Mouse (Mus musculus): Measurements from ENCODE around the gene Kcnj10. TPM values are rescaled to one million over a fixed set of nuclear protein-coding genes. Genes with fewer than 3 reads are reported as not detected.

Gene Kcnj10
- polyA plus RNA-seq, 1 experiment from 2014 or later = 0.04 TPM

DNA sequence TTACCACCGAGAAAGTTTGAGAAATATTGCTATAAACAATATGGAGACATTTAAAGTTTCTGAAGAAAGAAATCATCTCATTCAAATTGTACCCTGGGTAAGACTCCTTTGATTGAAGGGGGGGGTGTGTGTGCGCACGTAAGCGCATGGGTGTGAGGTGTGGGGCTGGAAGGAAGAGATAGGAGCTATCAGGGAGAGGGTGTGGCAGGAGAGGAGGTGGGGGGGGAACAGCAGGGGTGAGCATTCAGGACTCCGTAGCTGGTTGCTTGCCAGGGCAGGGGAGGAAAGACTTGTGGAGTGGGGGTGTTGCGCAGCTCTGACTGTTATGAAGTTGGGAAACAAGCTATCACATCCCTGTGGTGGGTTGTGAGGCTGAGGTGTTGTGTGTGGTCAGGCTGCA lies 36.6 kb upstream of the Kcnj10 start:
- Histone ChIP-seq H3K9ac (no peak overlapping the region), H3K27me3 (no peaks in the 10 kb centered on the region), H3K9me3 (no peaks in the 10 kb centered on the region), H3K4me3 (no peak overlapping the region), H3K4me1 (peaks cover 60% of the 10 kb centered on the region), H3K4me2 (replicated peaks) (no peak overlapping the region), H3K36me3 (no peaks in the 10 kb centered on the region), H3K27ac (no peak overlapping the region)
- ATAC-seq (ENCODE audit: low FRiP score, low read depth) = no peak
- 68% methylated on average over 6 of the region's 6 CpGs for WGBS

DNA sequence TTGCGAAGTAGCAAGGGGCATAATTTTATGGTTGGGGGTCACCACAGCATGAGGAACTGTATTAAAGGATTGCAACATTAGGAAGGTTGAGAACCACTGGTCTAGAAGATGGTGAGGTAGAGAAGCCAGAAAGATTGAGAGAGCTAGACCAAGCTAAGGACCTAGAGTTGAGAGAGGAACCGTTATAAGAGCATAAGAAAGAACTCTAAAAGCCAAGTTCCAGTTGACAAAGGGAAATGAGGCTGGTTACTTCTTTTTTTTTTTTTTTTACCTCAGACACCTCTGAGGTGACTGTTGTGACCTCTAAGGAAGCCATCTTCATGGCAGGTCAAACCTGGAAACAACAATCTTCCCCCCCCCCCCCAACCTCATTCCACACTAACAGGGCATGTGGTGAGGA lies 35.9 kb upstream of the Kcnj10 start:
- no peak overlapping the region for H3K9ac ChIP-seq
- no peaks in the 10 kb centered on the region for H3K27me3 ChIP-seq
- no peaks in the 10 kb centered on the region for H3K36me3 ChIP-seq
- H3K4me2 ChIP-seq (replicated peaks) = no peak overlapping the region
- no peak for ATAC-seq (ENCODE audit: low FRiP score, low read depth)
- H3K9me3 ChIP-seq = no peaks in the 10 kb centered on the region
- 91% methylated on average over 2 of the region's 2 CpGs for WGBS
- peaks cover 58% of the 10 kb centered on the region for H3K4me1 ChIP-seq
- no peak overlapping the region for H3K4me3 ChIP-seq
- no peak overlapping the region for H3K27ac ChIP-seq

DNA sequence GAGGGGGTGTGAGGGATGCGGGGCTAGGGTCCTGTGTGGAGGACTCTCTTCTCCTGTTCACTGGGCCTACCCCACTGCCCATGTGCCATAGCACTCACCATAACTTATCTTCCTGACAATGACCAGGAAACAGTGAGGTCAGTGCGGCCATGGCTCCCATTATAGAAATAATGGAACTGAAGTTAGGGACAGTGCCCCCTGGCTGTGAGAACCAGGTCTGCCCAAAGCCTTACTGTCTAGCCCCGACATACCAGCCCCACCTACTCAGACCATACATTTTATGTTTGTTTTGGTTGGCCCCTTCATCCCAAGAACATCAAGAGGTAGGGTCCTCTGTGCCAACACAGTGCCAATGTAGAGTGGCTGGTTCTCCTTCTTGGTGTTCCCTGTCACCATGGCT lies 35.4 kb upstream of the Kcnj10 start:
- H3K4me1 ChIP-seq = peaks cover 58% of the 10 kb centered on the region
- no peaks in the 10 kb centered on the region for H3K36me3 ChIP-seq
- H3K4me2 ChIP-seq (replicated peaks) = no peak overlapping the region
- no peaks in the 10 kb centered on the region for H3K27me3 ChIP-seq
- WGBS = 77% methylated on average over 3 of the region's 3 CpGs
- H3K4me3 ChIP-seq = no peak overlapping the region
- ATAC-seq (ENCODE audit: low FRiP score, low read depth) = no peak
- no peak overlapping the region for H3K27ac ChIP-seq
- H3K9me3 ChIP-seq = no peaks in the 10 kb centered on the region
- no peak overlapping the region for H3K9ac ChIP-seq

DNA sequence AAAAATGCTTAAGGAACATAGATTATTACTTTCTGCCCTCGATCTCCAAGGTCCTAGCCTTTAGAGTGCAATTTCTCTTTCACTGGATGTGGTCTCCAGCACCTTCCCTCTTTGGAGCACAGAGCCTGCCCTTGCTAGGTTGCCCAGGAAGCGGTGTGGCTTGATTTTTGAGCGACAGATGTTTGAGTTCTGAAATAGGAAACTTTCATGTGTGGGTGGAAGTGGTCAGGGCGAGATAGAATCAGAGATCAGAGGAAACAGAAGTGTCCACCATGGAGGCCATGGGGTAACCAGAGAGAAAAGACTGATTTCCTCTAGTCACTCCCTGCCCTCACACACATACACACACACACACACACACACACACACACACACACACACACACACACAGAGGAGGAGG lies 34.8 kb upstream of the Kcnj10 start:
- Histone ChIP-seq H3K4me3 (no peak overlapping the region), H3K27ac (no peak overlapping the region; the same call in 1 of the 2 replicates), H3K36me3 (no peaks in the 10 kb centered on the region), H3K4me2 (replicated peaks) (no peak overlapping the region), H3K9me3 (no peaks in the 10 kb centered on the region), H3K27me3 (no peaks in the 10 kb centered on the region), H3K4me1 (peaks cover 58% of the 10 kb centered on the region), H3K9ac (no peak overlapping the region)
- no peak for ATAC-seq (ENCODE audit: low FRiP score, low read depth)
- 73% methylated on average over 4 of the region's 4 CpGs for WGBS

DNA sequence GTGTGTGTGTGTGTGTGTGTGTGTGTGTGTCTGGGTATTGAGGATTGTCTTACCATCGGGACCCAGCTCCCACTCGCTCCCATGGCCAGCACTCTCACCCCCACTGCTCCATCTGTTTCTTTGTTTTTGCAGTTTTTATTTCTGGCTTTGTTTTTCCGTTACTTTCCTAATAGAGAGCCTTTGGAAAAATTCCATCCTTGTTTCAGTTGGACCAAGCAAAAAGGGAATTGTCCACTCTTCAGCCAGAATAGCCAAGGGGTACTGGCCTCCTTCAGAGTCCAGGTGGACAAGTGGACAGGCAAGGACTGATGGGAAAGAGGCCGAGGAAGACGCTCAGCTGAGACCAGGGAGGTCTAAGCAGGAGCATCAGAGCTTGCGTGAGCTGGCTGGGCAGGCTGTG lies 34.1 kb upstream of the Kcnj10 start:
- H3K9ac ChIP-seq = no peak overlapping the region
- WGBS = 84% methylated on average over 6 of the region's 6 CpGs
- no peaks in the 10 kb centered on the region for H3K36me3 ChIP-seq
- H3K27me3 ChIP-seq = no peaks in the 10 kb centered on the region
- H3K9me3 ChIP-seq = no peaks in the 10 kb centered on the region
- H3K4me1 ChIP-seq = peaks cover 51% of the 10 kb centered on the region
- 0 out of 2 replicates have a peak overlapping the region, but pooled peaks have one; percentile 39 for H3K27ac ChIP-seq
- H3K4me2 ChIP-seq (replicated peaks) = no peak overlapping the region
- no peak for ATAC-seq (ENCODE audit: low FRiP score, low read depth)
- no peak overlapping the region for H3K4me3 ChIP-seq

DNA sequence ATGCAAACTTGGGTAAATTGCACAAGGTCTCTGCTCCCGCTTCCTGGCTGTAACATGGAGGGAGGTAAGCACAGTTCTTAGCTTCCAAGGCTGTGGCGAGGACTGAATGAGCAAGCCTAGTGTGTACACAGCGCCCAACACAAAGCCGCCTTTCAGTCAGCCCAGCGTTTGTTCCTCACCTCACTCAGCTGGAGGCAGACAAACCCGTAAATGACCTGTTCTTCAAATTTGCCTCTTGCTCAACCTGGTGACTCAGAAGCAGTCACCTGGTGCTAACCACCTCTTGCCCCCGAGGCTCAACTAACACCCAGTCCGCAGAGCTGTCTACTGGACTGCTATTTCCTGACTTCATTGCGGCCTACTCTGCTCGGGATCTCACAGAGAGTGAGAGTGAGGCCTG lies 33.1 kb upstream of the Kcnj10 start:
- H3K4me1 ChIP-seq = peaks cover 44% of the 10 kb centered on the region
- WGBS = 53% methylated on average over 10 of the region's 10 CpGs
- peak overlapping the region; percentile 79; the same call in 1 of the 2 replicates for H3K27ac ChIP-seq
- no peak overlapping the region for H3K4me3 ChIP-seq
- H3K27me3 ChIP-seq = no peaks in the 10 kb centered on the region
- ATAC-seq (ENCODE audit: low FRiP score, low read depth) = no peak
- no peak overlapping the region for H3K4me2 ChIP-seq (replicated peaks)
- H3K9ac ChIP-seq = peak overlapping the region; percentile 19; the same call in 1 of the 2 replicates
- no peaks in the 10 kb centered on the region for H3K36me3 ChIP-seq
- H3K9me3 ChIP-seq = no peaks in the 10 kb centered on the region

DNA sequence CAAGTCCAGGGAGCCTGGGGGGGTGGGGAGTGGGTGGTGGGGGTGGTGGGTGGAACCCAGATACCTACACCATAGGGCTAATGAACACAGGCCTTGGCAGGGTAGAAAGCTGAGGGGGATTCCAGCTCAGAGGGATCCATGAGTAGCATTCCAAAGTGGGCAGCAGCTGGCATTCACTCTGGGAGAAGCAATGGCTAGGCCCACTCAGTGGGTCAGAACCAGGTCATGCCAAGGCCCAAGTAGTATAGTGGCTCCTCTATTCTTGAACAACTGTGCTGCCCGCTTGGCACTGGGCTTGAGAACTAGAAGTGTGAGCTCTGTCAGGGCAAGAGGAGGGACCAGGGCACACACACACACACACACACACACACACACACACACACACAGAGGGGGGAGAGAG lies 32.6 kb upstream of the Kcnj10 start:
- H3K4me1 ChIP-seq = peaks cover 44% of the 10 kb centered on the region
- peak overlapping the region; percentile 79; the same call in 1 of the 2 replicates for H3K27ac ChIP-seq
- WGBS = no CpG with 5 or more reads among the region's 1 CpGs

DNA sequence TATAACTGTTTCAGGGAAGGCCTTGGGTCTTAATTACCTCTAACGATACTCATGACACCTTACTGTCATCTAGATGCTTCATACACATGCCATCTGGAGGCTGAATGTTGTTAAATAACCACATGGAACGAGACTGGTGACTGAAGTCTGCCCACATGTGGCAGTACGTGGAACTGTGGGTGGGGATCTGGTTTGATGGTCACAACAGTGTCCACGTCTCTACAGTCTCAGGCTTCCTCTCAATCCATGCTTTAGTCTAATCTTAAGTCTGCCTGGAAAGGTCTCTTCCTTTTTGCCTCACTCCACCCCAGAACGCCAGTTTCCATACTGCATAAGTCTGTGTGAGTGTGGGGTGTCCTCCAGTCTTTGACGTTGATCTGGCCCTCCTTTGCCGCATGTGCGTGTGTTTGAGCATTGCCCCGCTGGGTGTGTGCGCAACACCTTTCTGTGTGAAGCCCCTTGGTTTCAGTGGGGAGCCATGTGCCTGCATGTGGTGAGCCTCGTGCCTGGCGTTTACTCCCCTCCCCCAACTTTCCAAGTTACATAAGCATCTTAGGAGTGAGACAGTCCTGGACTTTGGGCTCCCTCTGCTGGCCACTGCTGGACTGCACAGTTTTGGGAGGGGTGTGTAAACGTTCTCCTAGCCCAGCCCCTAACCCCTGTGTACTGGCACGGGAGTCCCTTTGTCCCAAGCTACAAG lies 31.2 kb upstream of the Kcnj10 start:
- Histone ChIP-seq H3K36me3 (no peaks in the 10 kb centered on the region), H3K9ac (peak overlapping the region; percentile 62), H3K4me1 (peaks cover 47% of the 10 kb centered on the region), H3K27ac (peak overlapping the region; percentile 89), H3K4me3 (peak overlapping the region; percentile 31), H3K9me3 (no peaks in the 10 kb centered on the region), H3K27me3 (no peaks in the 10 kb centered on the region), H3K4me2 (replicated peaks) (peak overlapping the region; percentile 93)
- peak; percentile 81 for ATAC-seq (ENCODE audit: low FRiP score, low read depth)
- WGBS = 2% methylated on average over 14 of the region's 14 CpGs

More for the DNA sequence above, 32.6 kb upstream of the Kcnj10 start:
- H3K9me3 ChIP-seq = no peaks in the 10 kb centered on the region
- H3K27me3 ChIP-seq = no peaks in the 10 kb centered on the region
- H3K36me3 ChIP-seq = no peaks in the 10 kb centered on the region
- H3K4me3 ChIP-seq = no peak overlapping the region
- H3K9ac ChIP-seq = peak overlapping the region; percentile 19; the same call in 1 of the 2 replicates
- no peak overlapping the region for H3K4me2 ChIP-seq (replicated peaks)
- no peak for ATAC-seq (ENCODE audit: low FRiP score, low read depth)

DNA sequence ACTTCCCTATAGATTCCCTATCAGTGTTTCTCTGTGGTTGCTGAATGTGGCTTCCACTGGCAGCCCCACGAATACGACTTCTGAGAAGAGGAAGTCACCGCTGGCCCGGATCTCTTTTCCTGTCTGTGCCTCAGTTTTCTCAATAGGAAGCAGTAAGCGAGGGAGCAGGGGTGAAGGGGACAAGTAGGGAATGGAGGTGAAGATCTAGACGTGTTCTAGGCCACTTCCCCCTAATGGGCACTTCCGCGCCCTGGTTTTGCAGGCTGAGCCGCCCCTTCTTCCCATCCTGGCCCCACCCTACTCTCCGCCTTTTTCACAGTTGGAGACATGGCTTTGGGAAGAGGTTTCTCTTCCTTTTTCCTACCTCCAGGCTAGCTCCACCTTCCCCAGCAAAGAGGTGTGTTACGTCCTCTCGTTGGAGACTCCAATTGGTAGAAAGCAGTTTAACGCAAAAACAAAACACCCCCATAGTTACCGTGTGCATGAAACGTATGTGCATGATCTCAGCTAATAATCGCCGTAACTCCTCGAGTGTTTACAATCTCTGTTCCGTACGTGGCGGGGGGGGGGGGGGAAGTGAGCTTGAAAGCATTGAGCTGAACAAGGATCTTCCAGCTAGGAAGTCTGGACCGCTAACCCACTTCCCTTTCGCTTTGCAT lies 29.6 kb upstream of the Kcnj10 start:
- no peaks in the 10 kb centered on the region for H3K27me3 ChIP-seq
- 4% methylated on average over 23 of the region's 23 CpGs for WGBS
- no peaks in the 10 kb centered on the region for H3K9me3 ChIP-seq
- peak overlapping the region; percentile 93 for H3K4me2 ChIP-seq (replicated peaks)
- H3K36me3 ChIP-seq = 0 out of 2 replicates have a peak, but pooled peaks cover 2% of the 10 kb centered on the region
- H3K9ac ChIP-seq = peak overlapping the region; percentile 68
- peak overlapping the region; percentile 63 for H3K4me3 ChIP-seq
- ATAC-seq (ENCODE audit: low FRiP score, low read depth) = peak; percentile 26
- peak overlapping the region; percentile 91 for H3K27ac ChIP-seq
- peaks cover 47% of the 10 kb centered on the region for H3K4me1 ChIP-seq

DNA sequence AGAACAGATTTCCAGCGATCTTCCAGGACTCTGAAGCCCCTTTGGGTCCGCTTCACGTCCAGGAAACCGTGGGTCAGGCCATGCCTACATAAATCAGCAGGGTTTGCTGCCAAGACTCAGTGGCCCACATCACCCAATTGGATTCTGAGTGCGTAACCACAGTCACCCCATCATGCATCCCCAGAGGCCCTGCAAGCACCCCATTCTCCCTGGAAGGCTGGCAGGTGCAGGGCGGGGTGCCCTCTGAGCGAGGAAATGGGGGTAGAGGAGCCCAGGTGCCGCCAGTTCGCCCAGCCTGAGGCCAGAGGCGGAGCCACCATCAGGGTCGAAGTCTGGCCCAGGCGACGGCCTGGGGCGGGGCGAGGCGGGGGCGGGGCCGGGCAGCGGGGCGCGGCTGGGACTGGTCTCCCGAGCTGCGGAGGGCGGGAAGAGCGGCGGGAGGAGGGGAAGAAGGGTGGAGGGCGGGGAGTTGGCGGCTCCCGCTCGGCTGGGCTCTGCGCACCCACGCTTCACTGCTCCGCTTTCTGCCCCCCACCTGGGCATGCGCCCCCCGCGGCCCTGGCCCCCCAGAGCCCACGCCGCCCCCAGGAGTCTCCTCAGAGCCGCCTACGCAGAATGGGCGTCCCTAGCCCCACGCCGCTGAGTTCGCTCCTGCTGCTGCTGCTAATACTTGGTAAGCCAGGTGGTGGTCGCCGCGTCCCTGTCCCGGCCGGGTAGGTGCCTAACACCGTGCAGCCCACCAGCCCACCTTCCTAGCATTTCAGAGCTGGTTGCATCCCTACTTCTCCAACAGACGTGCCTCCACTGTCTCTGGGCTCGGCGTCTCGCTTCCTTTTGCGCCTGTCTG lies 28.9 kb upstream of the Kcnj10 start:
- Histone ChIP-seq H3K9ac (peak overlapping the region; percentile 73), H3K27me3 (no peaks in the 10 kb centered on the region), H3K4me1 (peaks cover 49% of the 10 kb centered on the region), H3K4me2 (replicated peaks) (peak overlapping the region; percentile 93), H3K4me3 (peak overlapping the region; percentile 63), H3K36me3 (0 out of 2 replicates have a peak, but pooled peaks cover 4% of the 10 kb centered on the region), H3K9me3 (no peaks in the 10 kb centered on the region), H3K27ac (peak overlapping the region; percentile 91)
- under 1% methylated on average over 43 of the region's 55 CpGs for WGBS
- ATAC-seq (ENCODE audit: low FRiP score, low read depth) = peak; percentile 74

DNA sequence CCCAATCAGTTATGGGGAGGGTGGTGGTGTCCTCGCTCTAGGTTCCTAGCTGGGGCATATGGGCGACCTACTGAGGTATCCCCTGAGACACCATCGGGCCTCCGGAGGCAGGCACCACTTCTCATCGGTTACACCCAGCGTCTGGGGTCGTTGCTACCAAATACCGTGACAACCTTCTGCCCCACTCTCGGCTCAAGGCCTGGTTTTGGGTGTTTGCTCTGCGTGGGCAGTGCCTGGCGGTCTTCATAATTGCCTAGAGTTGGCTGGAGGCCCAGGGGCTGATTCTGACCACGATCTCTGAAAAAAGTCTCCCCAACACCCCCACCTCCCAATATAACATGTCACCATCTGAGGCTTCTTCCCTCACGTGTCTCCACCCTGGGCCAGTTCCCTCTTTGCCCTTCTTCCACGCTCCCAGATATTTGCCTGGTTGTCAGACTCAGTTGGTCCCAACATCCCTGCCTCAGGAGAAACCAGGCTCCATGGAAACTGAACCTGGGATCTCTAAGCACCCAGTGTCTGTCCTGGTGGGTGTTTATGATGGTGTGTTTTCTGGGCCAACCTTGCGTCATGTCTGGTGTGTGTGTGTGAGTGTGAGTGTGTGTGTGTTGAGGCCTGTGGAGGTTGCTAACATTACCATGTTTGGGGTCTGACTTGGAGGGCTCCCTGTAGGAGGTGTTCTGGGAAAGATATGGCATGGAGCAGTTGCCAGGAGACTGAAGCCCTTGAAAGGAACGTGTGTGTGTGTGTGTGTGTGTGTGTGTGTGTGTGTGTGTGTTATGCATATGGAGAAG lies 28.0 kb upstream of the Kcnj10 start:
- H3K36me3 ChIP-seq = peaks cover 12% of the 10 kb centered on the region
- H3K27ac ChIP-seq = peak overlapping the region; percentile 33; the same call in 1 of the 2 replicates

More for the DNA sequence above, 28.0 kb upstream of the Kcnj10 start:
- Histone ChIP-seq H3K4me2 (replicated peaks) (peak overlapping the region; percentile 93), H3K4me1 (peaks cover 50% of the 10 kb centered on the region), H3K9me3 (no peaks in the 10 kb centered on the region), H3K4me3 (peak overlapping the region; percentile 63), H3K27me3 (no peaks in the 10 kb centered on the region), H3K9ac (peak overlapping the region; percentile 73)
- WGBS = 17% methylated on average over 16 of the region's 16 CpGs
- ATAC-seq (ENCODE audit: low FRiP score, low read depth) = no peak
